Mouse (Mus musculus) erythroblast, embryonic 14.5 days (primary cell): ENCODE data around the gene Gm13271.
"Not testable (repeated sequence)": the region's sequence is repeated elsewhere in the genome, so short reads cannot be mapped to it uniquely, and the experiment has no call there.

Experiments used
- GATA1 ChIP-seq: IDR thresholded peaks from 2 replicates; pipeline ENCODE4 v1.6.1; 2012; ENCODE audit warnings: low read length, inconsistent platforms, mixed read lengths
- TAL1 ChIP-seq: IDR thresholded peaks from 3 replicates; pipeline ENCODE4 v1.6.1; 2012; ENCODE audit warnings: low read length, inconsistent platforms, mixed read lengths

- TF ChIP-seq TAL1, GATA1: not testable (repeated sequence)
Measured at GRCm38 (mm10) chr4:88773534-88773933, 18.9 kb downstream of the Gm13271 start, which contains the start of gene Gm13290.
